Mouse (Mus musculus): ENCODE results near the gene Lig3. TPM values are rescaled to one million over a fixed set of nuclear protein-coding genes. Genes with fewer than 3 reads are reported as not detected.

Lig3 gene
- 14.9 TPM for polyA plus RNA-seq (2014; fragmentation: Illumina TruSeq; extraction: RNeasy Lipid Tissue Mini Kit (QIAGEN cat#74804); ENCODE audit: low read depth, low replicate concordance)

GRCm38 (mm10) chr11:82780983-82781903, at the start of gene Lig3:
Lig3 (plus strand) TSS chr11:82781108.

GRCm38 (mm10) chr11:82763742-82764437, 17.0 kb upstream of the Lig3 start, which contains the start of the genes Cct6b and Zfp830:
Cct6b (minus strand) TSS chr11:82764321.
Zfp830 (plus strand) TSS chr11:82764345.

Other genes with a start within 250 kb of the Lig3 start
- gene Cct6b, start 16.8 kb upstream of the Lig3 start, polyA plus RNA-seq (2014; fragmentation: Illumina TruSeq; extraction: RNeasy Lipid Tissue Mini Kit (QIAGEN cat#74804); ENCODE audit: low read depth, low replicate concordance): 0.73 TPM
- 24.8 TPM for gene Zfp830, start 16.8 kb upstream of the Lig3 start, polyA plus RNA-seq (2014; fragmentation: Illumina TruSeq; extraction: RNeasy Lipid Tissue Mini Kit (QIAGEN cat#74804); ENCODE audit: low read depth, low replicate concordance)
- 28.4 TPM for gene Rffl, start 90.1 kb downstream of the Lig3 start, polyA plus RNA-seq (2014; fragmentation: Illumina TruSeq; extraction: RNeasy Lipid Tissue Mini Kit (QIAGEN cat#74804); ENCODE audit: low read depth, low replicate concordance)
- gene Rad51d, start 109.5 kb downstream of the Lig3 start, polyA plus RNA-seq (2014; fragmentation: Illumina TruSeq; extraction: RNeasy Lipid Tissue Mini Kit (QIAGEN cat#74804); ENCODE audit: low read depth, low replicate concordance): 6.6 TPM
- not detected for gene Fndc8, start 111.0 kb downstream of the Lig3 start, polyA plus RNA-seq (2014; fragmentation: Illumina TruSeq; extraction: RNeasy Lipid Tissue Mini Kit (QIAGEN cat#74804); ENCODE audit: low read depth, low replicate concordance)
- gene Nle1, start 127.3 kb downstream of the Lig3 start, polyA plus RNA-seq (2014; fragmentation: Illumina TruSeq; extraction: RNeasy Lipid Tissue Mini Kit (QIAGEN cat#74804); ENCODE audit: low read depth, low replicate concordance): 1.5 TPM
- gene Unc45b, start 129.4 kb downstream of the Lig3 start, polyA plus RNA-seq (2014; fragmentation: Illumina TruSeq; extraction: RNeasy Lipid Tissue Mini Kit (QIAGEN cat#74804); ENCODE audit: low read depth, low replicate concordance): 1.3 TPM
- 55.3 TPM for gene Slfn5, start 170.2 kb downstream of the Lig3 start, polyA plus RNA-seq (2014; fragmentation: Illumina TruSeq; extraction: RNeasy Lipid Tissue Mini Kit (QIAGEN cat#74804); ENCODE audit: low read depth, low replicate concordance)
- gene Slfn9, start 210.7 kb downstream of the Lig3 start, polyA plus RNA-seq (2014; fragmentation: Illumina TruSeq; extraction: RNeasy Lipid Tissue Mini Kit (QIAGEN cat#74804); ENCODE audit: low read depth, low replicate concordance): 1.0 TPM
- gene Slfn8, start 239.7 kb downstream of the Lig3 start, polyA plus RNA-seq (2014; fragmentation: Illumina TruSeq; extraction: RNeasy Lipid Tissue Mini Kit (QIAGEN cat#74804); ENCODE audit: low read depth, low replicate concordance): 4.1 TPM